Mouse (Mus musculus) midbrain, embryonic 16.5 days (tissue): ENCODE data around the gene Card11. TPM values are rescaled to one million over a fixed set of nuclear protein-coding genes. Genes with fewer than 3 reads are reported as not detected.

Experiments
- ATAC-seq: fragments of 200-750 bp; cut with Nextera tagmentation; 2 replicates; pipeline ENCODE4 v1.8.0; 2017; ENCODE audit warnings: moderate TSS enrichment
- H3K27ac ChIP-seq: fragments of 300-500 bp; sonication (generic); 2 replicates; pipeline ENCODE4 v1.5.1; 2014; ENCODE audit warnings: mild to moderate bottlenecking, low read length, mixed read lengths
- H3K27me3 ChIP-seq: fragments of 300-500 bp; sonication (generic); 2 replicates; pipeline ENCODE4 v1.6.1; 2014; ENCODE audit warnings: low read depth, low read length, mixed read lengths; ENCODE audit not compliant: control insufficient read depth, insufficient read depth
- H3K36me3 ChIP-seq: fragments of 300-500 bp; sonication (generic); 2 replicates; pipeline ENCODE4 v1.6.1; 2014; ENCODE audit warnings: mild to moderate bottlenecking, low read length, moderate library complexity, mixed read lengths; ENCODE audit not compliant: control insufficient read depth, insufficient read depth
- H3K4me1 ChIP-seq: fragments of 300-500 bp; sonication (generic); 2 replicates; pipeline ENCODE4 v1.6.1; 2014; ENCODE audit warnings: mild to moderate bottlenecking, low read length, mixed read lengths; ENCODE audit not compliant: control insufficient read depth, insufficient read depth
- H3K4me2 ChIP-seq: fragments of 300-500 bp; sonication (generic); 2 replicates; pipeline ENCODE4 v1.6.1; 2014; ENCODE audit warnings: mild to moderate bottlenecking, low read length, mixed read lengths
- H3K4me3 ChIP-seq: fragments of 300-500 bp; sonication (generic); 2 replicates; pipeline ENCODE4 v1.5.1; 2014; ENCODE audit warnings: low read depth, mild to moderate bottlenecking, low read length, moderate library complexity, mixed read lengths
- H3K9ac ChIP-seq: fragments of 300-500 bp; sonication (generic); 2 replicates; pipeline ENCODE4 v1.6.1; 2014; ENCODE audit warnings: low read depth, low read length, mixed read lengths
- H3K9me3 ChIP-seq: fragments of 300-500 bp; sonication (generic); replicated peaks from 2 replicates; pipeline ENCODE4 v1.6.1; 2014; ENCODE audit warnings: mild to moderate bottlenecking, low read length, mixed read lengths; ENCODE audit not compliant: control insufficient read depth, poor library complexity, severe bottlenecking
- WGBS: fragments of 180-500 bp; shearing (Covaris S2); extraction: QIAGEN DNeasy Blood & Tissue Kit; methylation state at CpG from one replicate; pipeline ENCODE4 v1.1.7; 2014; 5-methylcytosine and 5-hydroxymethylcytosine counted together
- polyA plus RNA-seq: library from polyadenylated mRNA; unstranded; fragments of >200 nt; fragmentation: Nextera tagmentation; extraction: Ambion mirVana; gene quantifications from 2 replicates; pipeline ENCODE4 v1.2.1, GENCODE M21; 2015

Gene Card11
- polyA plus RNA-seq, 1 experiment from 2014 or later: not detected

GRCm38 (mm10) chr5:140873736-140874307 lies 126.6 kb downstream of the Card11 start:
- no peak overlapping the region for H3K4me3 ChIP-seq
- no peaks in the 10 kb centered on the region for H3K27me3 ChIP-seq
- H3K4me1 ChIP-seq: peaks cover 8% of the 10 kb centered on the region
- H3K36me3 ChIP-seq: no peaks in the 10 kb centered on the region
- 84% methylated on average over 6 of the region's 6 CpGs for WGBS
- H3K27ac ChIP-seq: no peak overlapping the region
- H3K4me2 ChIP-seq: no peak overlapping the region
- H3K9ac ChIP-seq: no peak overlapping the region
- no peaks in the 10 kb centered on the region for H3K9me3 ChIP-seq
- ATAC-seq: no peak

- WGBS: 18% methylated on average over 18 of the region's 18 CpGs
- H3K27ac ChIP-seq: no peak overlapping the region
These were observed 127.3 kb downstream of the Card11 start for GRCm38 (mm10) chr5:140873039-140873551.

GRCm38 (mm10) chr5:140872532-140873038 lies 127.8 kb downstream of the Card11 start:
- WGBS: 25% methylated on average over 11 of the region's 11 CpGs
- no peaks in the 10 kb centered on the region for H3K27me3 ChIP-seq
- peak overlapping the region; percentile 37; the same call in 1 of the 2 replicates for H3K9ac ChIP-seq
- H3K4me1 ChIP-seq: peaks cover 8% of the 10 kb centered on the region
- H3K27ac ChIP-seq: no peak overlapping the region
- H3K4me2 ChIP-seq: no peak overlapping the region
- no peaks in the 10 kb centered on the region for H3K36me3 ChIP-seq
- no peak for ATAC-seq
- H3K4me3 ChIP-seq: no peak overlapping the region
- H3K9me3 ChIP-seq: no peaks in the 10 kb centered on the region

More at GRCm38 (mm10) chr5:140873039-140873551, 127.3 kb downstream of the Card11 start:
- Histone ChIP-seq H3K36me3 (no peaks in the 10 kb centered on the region), H3K4me1 (peaks cover 8% of the 10 kb centered on the region), H3K9ac (peak overlapping the region; percentile 37), H3K9me3 (no peaks in the 10 kb centered on the region), H3K4me3 (no peak overlapping the region), H3K27me3 (no peaks in the 10 kb centered on the region), H3K4me2 (no peak overlapping the region; the same call in 1 of the 2 replicates)
- no peak for ATAC-seq

- no peak overlapping the region for H3K4me2 ChIP-seq
- no peaks in the 10 kb centered on the region for H3K36me3 ChIP-seq
- no peak overlapping the region for H3K9ac ChIP-seq
- no peak overlapping the region for H3K27ac ChIP-seq
- no peak overlapping the region for H3K4me3 ChIP-seq
- WGBS: 74% methylated on average over 6 of the region's 6 CpGs
- H3K9me3 ChIP-seq: no peaks in the 10 kb centered on the region
- no peaks in the 10 kb centered on the region for H3K27me3 ChIP-seq
- no peak for ATAC-seq
- peaks cover 8% of the 10 kb centered on the region for H3K4me1 ChIP-seq
These were observed 129.1 kb downstream of the Card11 start for GRCm38 (mm10) chr5:140871241-140871640.

GRCm38 (mm10) chr5:140869034-140869433 lies 131.3 kb downstream of the Card11 start:
- H3K36me3 ChIP-seq: no peaks in the 10 kb centered on the region
- WGBS: 56% methylated on average over 2 of the region's 2 CpGs
- no peak overlapping the region for H3K4me2 ChIP-seq
- H3K4me3 ChIP-seq: no peak overlapping the region
- no peak overlapping the region for H3K9ac ChIP-seq
- ATAC-seq: no peak
- H3K4me1 ChIP-seq: peaks cover 8% of the 10 kb centered on the region
- no peaks in the 10 kb centered on the region for H3K9me3 ChIP-seq
- H3K27me3 ChIP-seq: no peaks in the 10 kb centered on the region
- H3K27ac ChIP-seq: no peak overlapping the region

- Histone ChIP-seq H3K9ac (no peak overlapping the region), H3K36me3 (no peaks in the 10 kb centered on the region), H3K9me3 (no peaks in the 10 kb centered on the region), H3K4me1 (no peaks in the 10 kb centered on the region), H3K4me2 (no peak overlapping the region), H3K4me3 (no peak overlapping the region), H3K27ac (no peak overlapping the region), H3K27me3 (no peaks in the 10 kb centered on the region)
- WGBS: 88% methylated on average over 5 of the region's 5 CpGs
- ATAC-seq: no peak
These were observed 140.7 kb downstream of the Card11 start for GRCm38 (mm10) chr5:140859730-140860129.

GRCm38 (mm10) chr5:140858335-140858734 lies 142.0 kb downstream of the Card11 start:
- Histone ChIP-seq H3K27ac (no peak overlapping the region), H3K9me3 (no peaks in the 10 kb centered on the region), H3K4me2 (no peak overlapping the region), H3K4me1 (no peaks in the 10 kb centered on the region), H3K4me3 (no peak overlapping the region), H3K27me3 (no peaks in the 10 kb centered on the region), H3K36me3 (no peaks in the 10 kb centered on the region), H3K9ac (no peak overlapping the region)
- no peak for ATAC-seq
- 92% methylated on average over 3 of the region's 3 CpGs for WGBS

- no peak for ATAC-seq
- Histone ChIP-seq H3K27me3 (no peaks in the 10 kb centered on the region), H3K36me3 (no peaks in the 10 kb centered on the region), H3K9ac (no peak overlapping the region), H3K27ac (no peak overlapping the region), H3K4me2 (no peak overlapping the region), H3K4me1 (no peaks in the 10 kb centered on the region), H3K4me3 (no peak overlapping the region), H3K9me3 (no peaks in the 10 kb centered on the region)
- WGBS: 59% methylated on average over 8 of the region's 8 CpGs
These were observed 142.8 kb downstream of the Card11 start for GRCm38 (mm10) chr5:140857432-140858154.

- Histone ChIP-seq H3K4me1 (no peaks in the 10 kb centered on the region), H3K4me2 (no peak overlapping the region), H3K36me3 (no peaks in the 10 kb centered on the region), H3K4me3 (no peak overlapping the region), H3K27me3 (no peaks in the 10 kb centered on the region), H3K9me3 (no peaks in the 10 kb centered on the region), H3K9ac (no peak overlapping the region), H3K27ac (no peak overlapping the region)
- 56% methylated on average over 11 of the region's 11 CpGs for WGBS
- ATAC-seq: no peak
These were observed 144.4 kb downstream of the Card11 start for GRCm38 (mm10) chr5:140855909-140856530.
